Mouse (Mus musculus) cerebellum, postnatal 10 days (tissue): Measurements from ENCODE around the gene Dennd2d.

ENCODE experiments used
- DNase-seq, 2 experiments: peaks; one replicate each; pipeline ENCODE4 v3.0.0; 2021; ENCODE audit warnings: mixed read lengths in 2 of 2

The Dennd2d gene

GRCm38 (mm10) chr3:106482281-106483081 lies at the start of gene Dennd2d:
Dennd2d (plus strand) TSS chr3:106482405.
- DNase-seq, result peak; percentile 7 to 34

GRCm38 (mm10) chr3:106448571-106448970 lies 33.6 kb upstream of the Dennd2d start:
- DNase-seq, result peak; percentile 57 to 71

DNA sequence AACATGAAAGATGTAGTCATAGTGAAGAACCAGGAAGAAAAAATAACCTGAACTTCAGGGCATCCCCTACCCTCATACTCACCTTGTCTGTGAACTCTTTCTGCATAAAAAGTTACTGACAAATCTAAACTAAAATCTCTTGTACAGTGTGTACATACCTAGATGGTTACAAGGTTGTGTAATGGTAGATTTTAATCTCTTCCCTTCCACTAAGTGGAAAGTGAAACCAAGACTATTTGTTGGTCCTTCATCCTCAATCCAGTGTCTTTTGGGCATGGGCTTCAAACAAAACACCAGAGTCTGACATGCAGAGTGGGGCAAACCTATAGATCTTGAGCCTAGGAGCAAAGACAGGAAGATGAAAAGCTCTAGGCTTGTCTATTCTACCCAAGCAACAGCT lies 33.2 kb upstream of the Dennd2d start:
- no peak for DNase-seq

GRCm38 (mm10) chr3:106449567-106449966 lies 32.6 kb upstream of the Dennd2d start:
- no peak for DNase-seq

DNA sequence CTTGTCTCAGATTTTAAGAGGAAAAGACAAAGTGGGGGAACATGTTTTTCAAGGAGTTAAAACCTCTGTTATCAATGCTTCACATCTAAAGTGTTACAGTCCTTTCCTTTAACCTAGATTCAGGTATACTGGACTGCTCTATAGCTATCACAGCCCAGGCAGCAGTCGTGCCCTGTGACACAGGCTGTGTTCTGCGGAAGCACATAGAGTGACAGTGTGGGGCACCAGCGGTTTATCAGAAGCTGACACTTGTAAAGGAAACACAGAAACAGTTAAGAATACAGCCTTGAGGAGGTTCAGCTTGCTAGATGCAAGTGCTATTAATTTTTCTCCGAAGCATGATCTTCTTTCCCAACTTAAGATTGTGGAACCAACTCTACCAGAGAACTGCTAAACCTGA lies 29.6 kb upstream of the Dennd2d start:
- DNase-seq, result no peak

DNA sequence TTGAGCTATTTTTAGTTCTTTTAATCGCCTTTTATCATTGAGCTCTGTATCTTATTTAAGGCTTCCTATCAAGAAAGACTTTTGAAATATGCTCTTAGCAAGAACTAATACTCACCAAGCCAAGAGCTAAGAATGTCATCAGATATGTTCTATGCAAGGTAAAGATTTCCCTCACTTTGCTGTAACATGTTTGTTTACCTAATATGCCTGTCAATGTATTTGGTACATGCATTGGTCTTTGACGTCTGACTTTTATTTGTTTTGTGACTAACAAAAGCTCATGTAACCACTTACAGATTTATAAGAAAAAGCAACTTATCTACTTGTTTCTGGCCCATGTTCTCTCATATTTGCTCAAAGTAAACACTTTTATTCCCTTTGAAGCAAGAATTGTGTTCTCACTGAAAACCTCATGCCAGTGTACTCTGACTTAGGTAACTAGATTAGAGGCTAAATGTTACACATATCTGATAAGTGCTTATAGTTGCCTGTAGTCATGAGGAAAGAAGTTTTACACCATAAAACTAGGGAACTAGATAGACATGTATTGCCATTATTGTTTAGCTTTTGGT lies 24.8 kb upstream of the Dennd2d start:
- no peak for DNase-seq

- DNase-seq, result no peak
Observed at GRCm38 (mm10) chr3:106462059-106462470, 20.1 kb upstream of the Dennd2d start.

DNA sequence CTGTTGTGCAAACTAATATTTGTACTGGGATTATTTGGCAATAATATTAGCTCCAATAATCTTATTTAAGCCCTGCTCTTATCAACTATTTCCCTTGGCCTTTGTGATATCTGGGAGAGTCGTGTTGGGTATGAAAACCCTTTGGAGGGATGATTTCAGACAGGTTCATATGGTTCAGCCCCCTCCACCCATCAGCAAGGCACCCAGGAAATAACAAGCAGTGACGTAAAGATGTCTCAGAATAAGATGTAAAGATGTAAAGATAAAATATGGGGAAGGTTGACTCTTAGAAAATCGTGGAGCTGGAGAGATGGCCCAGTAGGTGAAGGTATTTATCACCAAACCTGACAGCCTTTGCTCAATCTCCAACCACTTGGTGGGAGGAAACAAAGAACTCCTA lies 19.7 kb upstream of the Dennd2d start:
- no peak for DNase-seq

DNA sequence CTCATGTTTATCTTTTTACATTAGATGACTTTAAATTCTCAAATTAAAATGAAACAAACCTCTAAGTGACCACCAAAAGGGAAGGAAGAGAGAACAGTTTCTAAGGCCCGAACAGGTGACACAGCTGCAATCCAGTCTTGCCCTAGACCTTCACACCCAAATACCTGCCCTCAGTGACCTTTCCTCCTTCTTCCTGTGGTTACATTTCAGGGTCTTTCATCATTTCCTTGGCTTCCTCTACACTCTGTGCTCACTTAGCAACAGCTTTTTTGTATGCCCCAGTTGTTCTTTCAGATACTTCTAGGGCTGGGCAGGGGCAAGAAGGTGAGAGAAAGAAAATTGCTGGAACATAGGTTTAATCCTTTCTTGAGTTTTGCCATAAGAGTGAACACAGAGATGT lies 17.5 kb upstream of the Dennd2d start:
- no peak for DNase-seq

DNA sequence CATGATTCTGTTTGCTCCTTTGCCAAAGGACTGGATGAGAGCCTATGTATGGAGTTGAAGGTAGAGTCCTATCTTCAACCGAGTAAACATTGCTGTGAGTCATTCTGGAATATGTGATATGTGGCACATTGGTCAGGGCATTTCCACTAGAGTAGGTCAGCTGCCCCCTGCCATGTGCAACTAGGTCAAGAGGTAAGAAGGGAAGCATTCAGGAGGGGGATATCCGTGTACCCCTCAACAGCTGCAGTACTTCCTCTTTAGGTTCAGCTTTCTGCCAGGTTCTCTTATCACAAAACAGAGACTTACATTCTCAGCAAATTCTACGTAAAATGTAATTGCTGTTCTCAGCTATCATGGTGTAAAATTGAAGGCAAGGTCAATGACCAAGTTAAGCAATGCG lies 8.0 kb upstream of the Dennd2d start:
- no peak for DNase-seq

GRCm38 (mm10) chr3:106476863-106477262 lies 5.3 kb upstream of the Dennd2d start:
- DNase-seq, result no peak

DNA sequence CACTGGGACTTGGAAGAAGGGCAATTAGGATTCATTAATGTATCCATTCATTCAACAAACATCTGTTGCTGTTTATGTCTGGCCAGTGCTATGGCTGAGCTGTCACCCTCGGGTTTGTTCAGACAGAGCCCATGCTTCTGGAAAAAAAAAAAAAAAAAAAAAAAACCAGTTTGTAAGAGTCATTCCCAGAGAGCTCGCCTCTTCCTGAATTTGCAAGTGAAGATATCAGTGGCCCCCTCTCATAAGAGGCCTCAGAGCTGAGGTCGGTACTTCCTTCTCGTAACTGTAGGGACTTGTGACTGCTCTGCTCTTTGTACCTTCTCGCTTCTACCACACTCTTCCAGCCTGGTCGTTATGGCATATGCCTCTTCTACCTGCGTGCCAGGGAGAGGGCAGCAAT lies 1.1 kb downstream of the Dennd2d start:
- DNase-seq, result no peak

GRCm38 (mm10) chr3:106483796-106484405 lies 1.7 kb downstream of the Dennd2d start:
- no peak for DNase-seq

DNA sequence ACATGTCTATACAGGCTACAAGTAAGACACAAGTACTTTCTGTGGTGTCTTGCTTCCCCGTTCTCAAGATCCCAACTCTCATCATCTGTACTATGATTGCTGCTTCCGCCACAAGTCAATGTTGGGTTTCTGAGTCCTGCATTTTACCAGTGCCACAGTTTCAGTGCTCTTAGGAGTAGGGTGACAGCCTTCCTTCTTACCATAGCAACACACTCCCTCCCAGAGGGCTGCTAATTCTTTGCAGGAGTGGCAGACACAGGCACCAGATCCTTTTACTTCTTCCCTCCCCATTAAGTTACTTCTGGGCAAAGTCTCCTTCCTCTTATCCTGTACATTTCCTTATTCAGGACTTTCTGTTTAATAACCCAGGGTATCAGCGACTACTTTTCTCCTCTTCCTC lies 2.7 kb downstream of the Dennd2d start:
- DNase-seq, result no peak

DNA sequence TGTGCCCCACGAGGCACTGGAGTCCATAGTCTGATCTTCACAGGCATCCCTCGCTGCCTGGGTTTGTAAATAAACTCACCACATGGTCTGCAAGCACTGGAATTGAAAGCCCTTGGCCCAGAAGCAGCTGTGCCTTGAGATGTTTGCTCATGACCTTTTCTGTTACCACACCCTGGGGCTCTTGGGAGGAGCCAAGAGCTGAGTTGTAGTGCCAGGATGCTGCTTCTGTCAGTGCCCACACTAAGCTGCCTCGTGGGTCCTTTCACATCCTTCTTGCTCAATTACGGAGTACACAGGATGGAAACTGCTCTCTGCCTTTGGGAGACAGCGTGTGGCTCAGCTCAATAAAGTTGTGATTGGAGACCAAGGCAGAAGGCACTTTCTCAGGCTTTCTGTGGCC lies 3.6 kb downstream of the Dennd2d start:
- no peak for DNase-seq

GRCm38 (mm10) chr3:106487551-106487950 lies 5.3 kb downstream of the Dennd2d start:
- no peak for DNase-seq

- no peak for DNase-seq
Observed at GRCm38 (mm10) chr3:106490239-106490638, 8.0 kb downstream of the Dennd2d start.

- no peak for DNase-seq
Observed at GRCm38 (mm10) chr3:106492723-106493122, 10.5 kb downstream of the Dennd2d start.

DNA sequence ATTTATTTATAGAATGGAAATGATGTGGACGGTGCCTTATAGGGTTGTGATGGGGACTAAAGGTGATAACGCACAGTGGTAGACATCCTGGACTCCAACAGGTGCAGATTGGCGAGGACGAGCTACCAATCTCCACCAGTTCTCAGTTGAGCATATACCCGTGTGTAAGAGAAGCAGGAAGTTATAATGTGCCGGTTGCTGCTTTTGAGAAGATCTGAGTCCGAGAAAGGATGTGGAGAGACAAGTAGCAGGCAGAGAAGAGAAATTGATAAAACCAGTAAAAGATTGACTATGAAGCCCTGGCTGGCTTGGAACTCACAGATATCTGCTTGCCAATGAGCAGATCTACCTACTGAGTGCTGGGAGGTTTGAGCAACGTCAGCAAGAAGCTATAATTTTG lies 11.0 kb downstream of the Dennd2d start:
- no peak for DNase-seq

DNA sequence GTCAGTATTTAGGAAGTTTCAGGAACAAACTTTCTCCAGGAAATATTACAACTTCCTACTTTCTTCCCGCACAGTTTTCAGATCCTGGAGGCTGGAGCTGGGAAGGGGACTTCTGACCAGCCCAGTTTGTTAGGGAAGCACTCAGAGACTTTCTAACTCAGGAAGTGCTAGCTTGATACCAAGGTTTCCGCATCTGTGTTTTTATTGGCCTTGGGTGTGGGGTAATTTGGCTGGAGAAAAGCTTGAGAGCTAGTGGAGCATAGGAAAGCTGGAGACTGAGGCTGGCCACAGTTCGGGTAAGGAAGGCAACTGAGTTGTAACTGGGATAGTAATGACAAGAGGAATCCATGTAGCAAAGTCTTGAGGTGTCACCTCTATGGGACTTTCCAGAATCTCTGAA lies 11.7 kb downstream of the Dennd2d start:
- no peak for DNase-seq

GRCm38 (mm10) chr3:106494417-106494950 lies 12.3 kb downstream of the Dennd2d start:
- DNase-seq, result peak; percentile 61 to 70

- DNase-seq, result no peak
Observed at GRCm38 (mm10) chr3:106495346-106496044, 13.3 kb downstream of the Dennd2d start.

GRCm38 (mm10) chr3:106496045-106496721 lies 14.0 kb downstream of the Dennd2d start:
- no peak for DNase-seq
